Mouse (Mus musculus): ENCODE measurements around the gene 0610030E20Rik. TPM values are rescaled to one million over a fixed set of nuclear protein-coding genes. Genes with fewer than 3 reads are reported as not detected.
A peak's percentile ranks its signal among the peaks of the same experiment; 100 is the strongest.

The 0610030E20Rik gene
- polyA plus RNA-seq (2015; fragmentation: Nextera tagmentation; extraction: Ambion mirVana), result 36.6 and 36.7 TPM in 2 replicates

DNA sequence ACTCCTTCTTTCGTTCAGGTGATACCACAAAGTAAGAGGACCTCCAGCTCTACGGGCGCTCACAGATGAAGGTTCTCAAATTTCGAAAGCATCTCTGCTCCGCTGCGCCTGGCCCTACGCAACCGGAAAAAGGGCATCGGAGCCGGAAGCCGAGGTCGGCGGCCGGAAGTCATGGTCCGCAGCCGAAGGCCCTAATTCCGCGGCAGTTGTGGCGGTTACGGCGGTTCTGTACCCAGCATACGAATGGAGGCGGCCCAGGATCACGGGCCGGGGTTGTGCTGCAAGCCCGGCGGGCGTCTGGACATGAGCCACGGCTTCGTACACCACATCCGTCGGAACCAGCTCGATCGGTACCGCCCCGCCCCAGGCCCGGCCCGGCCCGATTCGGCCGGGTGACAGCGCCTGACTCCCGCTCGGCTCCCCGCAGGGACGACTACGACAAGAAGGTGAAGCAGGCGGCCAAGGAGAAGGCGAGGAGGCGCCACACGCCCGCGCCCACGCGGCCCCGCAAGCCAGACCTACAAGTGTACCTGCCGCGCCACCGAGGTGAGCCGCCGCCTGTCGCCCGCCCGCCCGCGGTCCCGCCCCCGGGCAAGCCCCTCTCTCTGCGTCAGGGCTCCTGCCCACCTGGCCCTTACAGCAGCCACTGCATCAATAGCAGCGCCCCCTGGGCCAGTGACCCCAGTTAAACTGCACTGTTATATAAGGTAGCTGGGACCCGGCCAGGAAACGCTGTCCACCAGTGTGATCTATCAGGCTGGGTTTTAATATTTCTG is at the start of gene 0610030E20Rik:
0610030E20Rik (plus strand) TSS at position 152 of the 776 bp plus-strand sequence.
- Histone ChIP-seq H3K36me3 (peaks cover 29% of the 10 kb centered on the region), H3K27ac (peak within 1 kb of the TSS; percentile 92), H3K9ac (peak within 1 kb of the TSS; percentile 92), H3K4me2 (peak within 1 kb of the TSS; percentile 80), H3K4me1 (peaks cover 38% of the 10 kb centered on the region), H3K27me3 (no peaks in the 10 kb centered on the region), H3K9me3 (no peaks in the 10 kb centered on the region), H3K4me3 (peak within 1 kb of the TSS; percentile 86)
- ATAC-seq (ENCODE audit: insufficient number of reproducible peaks, insufficient read depth, low FRiP score, low TSS enrichment, low read depth), result peak; percentile 73; the same call in 1 of the 2 replicates
- under 1% methylated on average over 72 of the region's 72 CpGs for WGBS

DNA sequence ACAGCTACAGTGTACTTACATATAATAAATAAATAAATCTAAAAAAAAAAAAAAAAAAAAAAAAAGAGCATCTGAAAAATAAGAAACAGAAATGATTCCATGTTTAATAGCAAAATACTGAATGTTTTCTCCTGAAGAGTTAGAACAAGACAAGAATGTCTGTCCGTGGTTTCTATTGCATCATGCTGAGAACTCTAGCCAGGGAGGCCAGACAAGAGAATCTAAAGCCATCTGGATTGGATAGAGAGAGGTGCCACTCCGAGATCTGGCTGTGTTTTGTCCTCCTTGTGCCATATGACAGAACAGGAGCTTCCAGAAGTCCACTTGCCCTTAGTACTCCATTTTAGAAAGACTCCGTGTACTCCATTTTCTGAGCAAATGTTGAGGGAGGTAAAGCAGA is 49.3 kb upstream of the 0610030E20Rik start:
- no peaks in the 10 kb centered on the region for H3K27me3 ChIP-seq
- no peaks in the 10 kb centered on the region for H3K9me3 ChIP-seq
- H3K27ac ChIP-seq, result no peak overlapping the region
- ATAC-seq (ENCODE audit: insufficient number of reproducible peaks, insufficient read depth, low FRiP score, low TSS enrichment, low read depth), result no peak
- no peak overlapping the region for H3K4me3 ChIP-seq
- WGBS, result 65% methylated on average over 3 of the region's 3 CpGs
- H3K4me2 ChIP-seq, result no peak overlapping the region
- H3K4me1 ChIP-seq, result no peaks in the 10 kb centered on the region
- no peaks in the 10 kb centered on the region for H3K36me3 ChIP-seq
- H3K9ac ChIP-seq, result no peak overlapping the region

DNA sequence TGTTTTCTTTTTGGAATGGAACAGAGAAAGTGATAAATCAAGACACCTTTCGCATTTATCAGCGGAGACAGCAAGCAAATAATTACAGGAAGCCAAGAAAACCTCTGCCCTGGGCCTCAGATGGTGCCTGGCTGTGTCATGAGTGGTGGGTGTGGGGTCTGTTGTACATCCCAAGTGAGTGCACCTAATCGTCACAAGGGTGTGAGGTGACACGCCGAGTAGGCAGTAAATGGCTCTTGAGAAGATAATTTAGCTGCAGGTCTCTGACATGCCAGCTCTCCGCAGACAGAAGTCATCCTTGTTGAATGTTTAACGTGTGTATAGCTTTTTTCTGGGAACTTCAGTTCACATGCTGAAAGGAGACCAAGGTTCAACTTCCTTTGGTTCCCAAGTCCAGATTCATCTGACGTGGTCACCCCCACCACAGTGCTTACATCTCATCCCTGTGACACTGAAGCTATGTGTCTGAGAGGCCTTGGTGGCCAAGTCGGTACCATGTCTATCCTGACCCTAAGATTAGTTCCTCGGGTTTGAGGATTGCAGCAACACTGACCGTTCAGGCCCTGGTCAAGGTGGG is 44.7 kb upstream of the 0610030E20Rik start:
- no peak for ATAC-seq (ENCODE audit: insufficient number of reproducible peaks, insufficient read depth, low FRiP score, low TSS enrichment, low read depth)

GRCm38 (mm10) chr6:72303510-72303909 is 43.6 kb upstream of the 0610030E20Rik start:
- 0 out of 2 replicates have a peak overlapping the region, but pooled peaks have one; percentile 27 for H3K9ac ChIP-seq
- H3K36me3 ChIP-seq, result no peaks in the 10 kb centered on the region
- peaks cover 4% of the 10 kb centered on the region; the same call in 1 of the 2 replicates for H3K4me1 ChIP-seq
- WGBS, result 40% methylated on average over 9 of the region's 9 CpGs
- ATAC-seq (ENCODE audit: insufficient number of reproducible peaks, insufficient read depth, low FRiP score, low TSS enrichment, low read depth), result no peak
- H3K27me3 ChIP-seq, result no peaks in the 10 kb centered on the region
- no peak overlapping the region for H3K4me2 ChIP-seq
- no peaks in the 10 kb centered on the region for H3K9me3 ChIP-seq
- H3K27ac ChIP-seq, result no peak overlapping the region
- no peak overlapping the region for H3K4me3 ChIP-seq

More for the DNA sequence above, 44.7 kb upstream of the 0610030E20Rik start:
- no peak overlapping the region for H3K9ac ChIP-seq
- no peaks in the 10 kb centered on the region for H3K27me3 ChIP-seq
- no peak overlapping the region for H3K27ac ChIP-seq
- WGBS, result 89% methylated on average over 11 of the region's 11 CpGs
- H3K36me3 ChIP-seq, result no peaks in the 10 kb centered on the region
- H3K4me3 ChIP-seq, result no peak overlapping the region
- no peaks in the 10 kb centered on the region for H3K9me3 ChIP-seq
- H3K4me2 ChIP-seq, result no peak overlapping the region
- peaks cover 4% of the 10 kb centered on the region; the same call in 1 of the 2 replicates for H3K4me1 ChIP-seq

DNA sequence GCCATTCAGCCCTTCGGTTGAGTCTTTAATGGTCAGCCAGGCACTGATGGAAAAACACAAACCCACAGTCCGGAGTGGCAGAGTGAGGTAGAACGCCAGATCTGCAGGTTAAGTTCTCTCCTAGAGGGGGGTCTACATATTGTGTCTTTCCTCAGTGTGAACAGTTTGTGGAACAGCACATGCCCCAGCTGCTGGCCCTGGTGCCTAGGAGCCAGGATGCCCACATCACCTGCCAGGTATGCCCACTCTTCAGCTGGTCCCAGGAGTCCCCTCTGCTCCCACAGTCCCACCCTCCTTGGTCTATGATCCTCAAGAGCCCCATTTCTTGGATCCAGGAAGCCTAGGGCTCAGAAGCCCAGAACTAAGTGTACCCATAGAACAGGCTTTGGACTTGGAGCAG is 34.9 kb upstream of the 0610030E20Rik start:
- Histone ChIP-seq H3K4me3 (no peak overlapping the region), H3K36me3 (peaks cover 27% of the 10 kb centered on the region), H3K4me2 (no peak overlapping the region), H3K27me3 (no peaks in the 10 kb centered on the region), H3K4me1 (no peaks in the 10 kb centered on the region), H3K9me3 (no peaks in the 10 kb centered on the region), H3K9ac (no peak overlapping the region), H3K27ac (no peak overlapping the region)
- no peak for ATAC-seq (ENCODE audit: insufficient number of reproducible peaks, insufficient read depth, low FRiP score, low TSS enrichment, low read depth)
- 92% methylated on average over 3 of the region's 3 CpGs for WGBS

GRCm38 (mm10) chr6:72313124-72313867 is 33.8 kb upstream of the 0610030E20Rik start:
- H3K27me3 ChIP-seq, result no peaks in the 10 kb centered on the region
- H3K4me1 ChIP-seq, result no peaks in the 10 kb centered on the region
- no peak overlapping the region for H3K4me3 ChIP-seq
- H3K9me3 ChIP-seq, result no peaks in the 10 kb centered on the region
- H3K4me2 ChIP-seq, result no peak overlapping the region
- no peak overlapping the region for H3K9ac ChIP-seq
- peaks cover 38% of the 10 kb centered on the region for H3K36me3 ChIP-seq
- no peak for ATAC-seq (ENCODE audit: insufficient number of reproducible peaks, insufficient read depth, low FRiP score, low TSS enrichment, low read depth)
- WGBS, result 90% methylated on average over 11 of the region's 11 CpGs
- no peak overlapping the region for H3K27ac ChIP-seq

GRCm38 (mm10) chr6:72315384-72315783 is 31.7 kb upstream of the 0610030E20Rik start:
- 84% methylated on average over 2 of the region's 2 CpGs for WGBS
- no peak overlapping the region for H3K27ac ChIP-seq
- H3K9me3 ChIP-seq, result no peaks in the 10 kb centered on the region
- no peaks in the 10 kb centered on the region for H3K27me3 ChIP-seq
- no peak for ATAC-seq (ENCODE audit: insufficient number of reproducible peaks, insufficient read depth, low FRiP score, low TSS enrichment, low read depth)
- no peak overlapping the region for H3K9ac ChIP-seq
- H3K4me1 ChIP-seq, result no peaks in the 10 kb centered on the region
- H3K4me3 ChIP-seq, result no peak overlapping the region
- H3K36me3 ChIP-seq, result peaks cover 59% of the 10 kb centered on the region
- no peak overlapping the region for H3K4me2 ChIP-seq

- H3K4me3 ChIP-seq, result no peak overlapping the region
- no peak for ATAC-seq (ENCODE audit: insufficient number of reproducible peaks, insufficient read depth, low FRiP score, low TSS enrichment, low read depth)
- H3K9me3 ChIP-seq, result no peaks in the 10 kb centered on the region
- no peaks in the 10 kb centered on the region for H3K4me1 ChIP-seq
- 74% methylated on average over 1 of the region's 1 CpGs for WGBS
- H3K9ac ChIP-seq, result no peak overlapping the region
- no peak overlapping the region for H3K4me2 ChIP-seq
- no peak overlapping the region for H3K27ac ChIP-seq
- H3K27me3 ChIP-seq, result no peaks in the 10 kb centered on the region
- peaks cover 66% of the 10 kb centered on the region for H3K36me3 ChIP-seq
These were observed 31.1 kb upstream of the 0610030E20Rik start for GRCm38 (mm10) chr6:72316044-72316443.

- WGBS, result 78% methylated on average over 5 of the region's 5 CpGs
- H3K4me1 ChIP-seq, result no peaks in the 10 kb centered on the region
- H3K9me3 ChIP-seq, result no peaks in the 10 kb centered on the region
- no peak for ATAC-seq (ENCODE audit: insufficient number of reproducible peaks, insufficient read depth, low FRiP score, low TSS enrichment, low read depth)
- no peak overlapping the region for H3K27ac ChIP-seq
- H3K36me3 ChIP-seq, result peaks cover 81% of the 10 kb centered on the region
- no peaks in the 10 kb centered on the region for H3K27me3 ChIP-seq
- H3K9ac ChIP-seq, result no peak overlapping the region
- no peak overlapping the region for H3K4me2 ChIP-seq
- no peak overlapping the region for H3K4me3 ChIP-seq
These were observed 28.7 kb upstream of the 0610030E20Rik start for GRCm38 (mm10) chr6:72318440-72318839.

DNA sequence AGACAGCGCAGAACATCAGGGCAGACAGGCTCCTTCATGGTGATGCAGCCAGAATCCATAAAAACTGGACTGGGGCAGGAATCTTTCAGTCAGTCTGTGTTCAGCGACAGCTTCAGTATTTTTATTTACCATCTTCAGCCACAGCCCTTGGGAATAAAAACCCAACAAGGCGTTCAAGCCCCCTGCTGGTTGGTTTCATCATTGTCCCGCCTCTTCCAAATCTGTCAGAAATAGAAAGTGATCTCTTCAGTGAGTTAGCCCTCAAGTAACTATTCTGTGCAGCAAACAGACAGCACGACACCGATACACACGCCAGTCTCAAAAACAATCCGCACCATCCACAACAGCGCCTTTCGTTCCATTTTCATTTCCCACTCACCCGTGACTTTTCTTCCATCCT is 28.1 kb upstream of the 0610030E20Rik start:
- Histone ChIP-seq H3K36me3 (peaks cover 85% of the 10 kb centered on the region), H3K4me1 (no peaks in the 10 kb centered on the region)
- no peak for ATAC-seq (ENCODE audit: insufficient number of reproducible peaks, insufficient read depth, low FRiP score, low TSS enrichment, low read depth)

DNA sequence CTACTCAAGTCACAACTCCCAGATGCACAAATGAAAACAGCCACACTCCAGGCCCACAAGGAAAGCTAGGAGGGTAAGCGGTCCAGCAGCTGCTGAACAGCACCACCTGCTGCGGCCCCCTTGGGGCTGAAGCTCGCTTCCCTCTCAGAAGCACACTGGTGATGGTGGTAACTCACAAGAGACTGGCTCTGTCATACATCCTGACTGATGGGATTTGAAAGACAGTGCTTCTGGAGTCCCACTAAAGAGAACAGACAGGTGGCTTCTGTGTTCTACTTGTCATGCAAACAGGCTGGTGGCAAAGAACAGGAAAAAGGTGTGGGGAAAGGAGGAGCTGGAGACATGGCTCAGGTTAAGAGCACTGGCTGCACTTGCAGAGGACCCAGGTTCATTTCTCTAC is 24.2 kb upstream of the 0610030E20Rik start:
- Histone ChIP-seq H3K4me3 (no peak overlapping the region), H3K36me3 (peaks cover 94% of the 10 kb centered on the region), H3K27ac (no peak overlapping the region), H3K9me3 (no peaks in the 10 kb centered on the region), H3K9ac (no peak overlapping the region), H3K4me2 (no peak overlapping the region), H3K4me1 (no peaks in the 10 kb centered on the region), H3K27me3 (no peaks in the 10 kb centered on the region)
- 98% methylated on average over 3 of the region's 3 CpGs for WGBS
- ATAC-seq (ENCODE audit: insufficient number of reproducible peaks, insufficient read depth, low FRiP score, low TSS enrichment, low read depth), result no peak

More for the DNA sequence above, 28.1 kb upstream of the 0610030E20Rik start:
- Histone ChIP-seq H3K9ac (no peak overlapping the region), H3K27ac (no peak overlapping the region), H3K4me3 (no peak overlapping the region), H3K27me3 (no peaks in the 10 kb centered on the region), H3K9me3 (no peaks in the 10 kb centered on the region), H3K4me2 (no peak overlapping the region)
- 78% methylated on average over 11 of the region's 11 CpGs for WGBS
